Mouse (Mus musculus): ENCODE measurements around the gene Man1a2. TPM values are rescaled to one million over a fixed set of nuclear protein-coding genes. Genes with fewer than 3 reads are reported as not detected.

Gene Man1a2
- polyA plus RNA-seq, 1 experiment from 2014 or later, result 74.9 TPM

- Histone ChIP-seq H3K4me1 (no peaks in the 10 kb centered on the region), H3K27ac (no peak overlapping the region), H3K36me3 (peaks cover 26% of the 10 kb centered on the region), H3K27me3 (ENCODE audit: low read depth, poor library complexity, severe bottlenecking) (no peaks in the 10 kb centered on the region), H3K4me3 (no peak overlapping the region), H3K9me3 (replicated peaks) (no peaks in the 10 kb centered on the region)
- no peak for DNase-seq (ENCODE audit: low spot score)
- 96% methylated on average over 4 of the region's 4 CpGs for WGBS
Observed at GRCm38 (mm10) chr3:100591053-100591452, 94.2 kb downstream of the Man1a2 start.

DNA sequence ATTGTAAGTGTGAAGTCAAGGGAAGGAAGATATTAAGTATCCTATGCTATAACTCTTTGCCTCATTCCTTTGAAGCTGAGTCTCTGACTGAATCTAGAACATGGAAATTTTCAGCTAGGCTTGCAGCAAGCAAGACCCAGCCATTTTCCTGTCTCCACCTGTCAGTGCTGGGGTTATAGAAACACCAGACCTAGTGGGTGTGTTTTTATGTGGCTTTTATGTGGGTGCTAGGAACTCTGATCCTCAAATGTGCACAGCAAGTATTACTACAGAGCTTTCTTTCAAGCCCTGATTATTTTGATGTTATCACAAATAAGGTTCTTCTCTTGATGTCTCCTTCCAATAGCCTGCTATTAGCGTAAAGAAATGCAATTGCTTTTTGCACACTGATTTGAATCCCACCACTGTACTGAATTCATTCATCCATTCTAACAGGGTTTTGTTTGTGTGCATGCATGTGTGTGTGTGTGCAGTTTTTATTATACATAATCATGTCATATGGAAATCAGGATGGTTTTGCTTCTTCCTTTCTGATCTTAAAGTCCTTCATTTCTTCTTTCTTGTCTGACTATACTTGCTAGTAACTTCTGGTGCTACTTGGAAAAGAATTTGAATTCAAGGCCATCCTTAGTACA is 102.5 kb downstream of the Man1a2 start:
- no peak for DNase-seq (ENCODE audit: low spot score)
- H3K36me3 ChIP-seq, result peaks cover 38% of the 10 kb centered on the region
- H3K4me1 ChIP-seq, result no peaks in the 10 kb centered on the region
- H3K27ac ChIP-seq, result no peak overlapping the region
- H3K27me3 ChIP-seq (ENCODE audit: low read depth, poor library complexity, severe bottlenecking), result no peaks in the 10 kb centered on the region
- WGBS, result 96% methylated on average over 1 of the region's 1 CpGs
- H3K9me3 ChIP-seq (replicated peaks), result no peaks in the 10 kb centered on the region
- H3K4me3 ChIP-seq, result no peak overlapping the region

- Histone ChIP-seq H3K27ac (no peak overlapping the region), H3K36me3 (peaks cover 29% of the 10 kb centered on the region), H3K9me3 (replicated peaks) (no peaks in the 10 kb centered on the region), H3K4me1 (no peaks in the 10 kb centered on the region), H3K4me3 (no peak overlapping the region), H3K27me3 (ENCODE audit: low read depth, poor library complexity, severe bottlenecking) (no peaks in the 10 kb centered on the region)
- WGBS, result 89% methylated on average over 3 of the region's 3 CpGs
- no peak for DNase-seq (ENCODE audit: low spot score)
Observed at GRCm38 (mm10) chr3:100572571-100573183, 112.6 kb downstream of the Man1a2 start.

- no peaks in the 10 kb centered on the region for H3K4me1 ChIP-seq
- no peaks in the 10 kb centered on the region for H3K27me3 ChIP-seq (ENCODE audit: low read depth, poor library complexity, severe bottlenecking)
- H3K9me3 ChIP-seq (replicated peaks), result no peaks in the 10 kb centered on the region
- WGBS, result 88% methylated on average over 13 of the region's 13 CpGs
- H3K27ac ChIP-seq, result no peak overlapping the region
- DNase-seq (ENCODE audit: low spot score), result no peak
- peaks cover 24% of the 10 kb centered on the region for H3K36me3 ChIP-seq
- no peak overlapping the region for H3K4me3 ChIP-seq
Observed at GRCm38 (mm10) chr3:100568443-100569390, 116.6 kb downstream of the Man1a2 start.

GRCm38 (mm10) chr3:100563565-100563964 is 121.7 kb downstream of the Man1a2 start:
- Histone ChIP-seq H3K9me3 (replicated peaks) (no peaks in the 10 kb centered on the region), H3K4me1 (no peaks in the 10 kb centered on the region), H3K4me3 (no peak overlapping the region), H3K27ac (no peak overlapping the region), H3K36me3 (peaks cover 33% of the 10 kb centered on the region), H3K27me3 (ENCODE audit: low read depth, poor library complexity, severe bottlenecking) (no peaks in the 10 kb centered on the region)
- WGBS, result 90% methylated on average over 2 of the region's 2 CpGs
- no peak for DNase-seq (ENCODE audit: low spot score)

- Histone ChIP-seq H3K27ac (no peak overlapping the region), H3K4me1 (no peaks in the 10 kb centered on the region), H3K36me3 (peaks cover 30% of the 10 kb centered on the region), H3K27me3 (ENCODE audit: low read depth, poor library complexity, severe bottlenecking) (no peaks in the 10 kb centered on the region), H3K4me3 (no peak overlapping the region), H3K9me3 (replicated peaks) (no peaks in the 10 kb centered on the region)
- DNase-seq (ENCODE audit: low spot score), result peak; percentile 24
- WGBS, result 94% methylated on average over 7 of the region's 7 CpGs
Observed at GRCm38 (mm10) chr3:100562455-100562854, 122.8 kb downstream of the Man1a2 start.

DNA sequence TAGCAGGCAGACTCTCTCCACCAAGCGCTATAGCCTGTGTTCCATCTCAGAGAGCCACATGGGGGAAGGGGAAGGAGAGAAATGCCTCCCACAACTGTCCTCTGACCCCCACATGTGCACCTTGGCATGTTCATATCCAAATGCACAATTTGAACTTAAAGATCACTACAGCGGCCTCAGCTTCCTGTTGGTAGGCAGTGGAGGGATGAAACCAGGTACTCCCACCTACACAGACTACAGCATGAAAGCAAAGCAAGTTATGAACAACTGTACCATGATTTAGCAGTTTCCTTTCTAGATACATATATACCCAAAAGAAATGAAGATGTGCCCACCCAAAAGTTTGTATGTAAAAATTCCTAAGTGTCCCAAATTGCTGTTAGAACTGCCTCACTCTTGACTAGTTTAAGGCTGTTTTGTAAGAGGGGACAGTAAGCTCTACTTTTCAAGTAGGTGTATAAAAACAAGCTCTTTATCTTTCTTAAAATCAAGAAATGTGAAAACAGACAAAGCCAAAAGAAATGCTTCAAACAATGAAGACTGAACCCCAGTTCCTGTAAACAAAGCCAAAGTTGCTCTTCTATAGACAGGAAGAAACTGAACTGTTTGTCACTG is 123.6 kb downstream of the Man1a2 start:
- DNase-seq (ENCODE audit: low spot score), result no peak
- Histone ChIP-seq H3K9me3 (replicated peaks) (no peaks in the 10 kb centered on the region), H3K4me3 (no peak overlapping the region), H3K36me3 (peaks cover 25% of the 10 kb centered on the region), H3K4me1 (no peaks in the 10 kb centered on the region), H3K27ac (no peak overlapping the region), H3K27me3 (ENCODE audit: low read depth, poor library complexity, severe bottlenecking) (no peaks in the 10 kb centered on the region)
- WGBS, result 97% methylated on average over 2 of the region's 2 CpGs

GRCm38 (mm10) chr3:100559431-100559830 is 125.9 kb downstream of the Man1a2 start:
- 98% methylated on average over 7 of the region's 7 CpGs for WGBS
- peak; percentile 27 for DNase-seq (ENCODE audit: low spot score)
- Histone ChIP-seq H3K4me3 (no peak overlapping the region), H3K36me3 (peaks cover 13% of the 10 kb centered on the region), H3K27ac (no peak overlapping the region), H3K27me3 (ENCODE audit: low read depth, poor library complexity, severe bottlenecking) (no peaks in the 10 kb centered on the region), H3K4me1 (no peaks in the 10 kb centered on the region), H3K9me3 (replicated peaks) (no peaks in the 10 kb centered on the region)

DNA sequence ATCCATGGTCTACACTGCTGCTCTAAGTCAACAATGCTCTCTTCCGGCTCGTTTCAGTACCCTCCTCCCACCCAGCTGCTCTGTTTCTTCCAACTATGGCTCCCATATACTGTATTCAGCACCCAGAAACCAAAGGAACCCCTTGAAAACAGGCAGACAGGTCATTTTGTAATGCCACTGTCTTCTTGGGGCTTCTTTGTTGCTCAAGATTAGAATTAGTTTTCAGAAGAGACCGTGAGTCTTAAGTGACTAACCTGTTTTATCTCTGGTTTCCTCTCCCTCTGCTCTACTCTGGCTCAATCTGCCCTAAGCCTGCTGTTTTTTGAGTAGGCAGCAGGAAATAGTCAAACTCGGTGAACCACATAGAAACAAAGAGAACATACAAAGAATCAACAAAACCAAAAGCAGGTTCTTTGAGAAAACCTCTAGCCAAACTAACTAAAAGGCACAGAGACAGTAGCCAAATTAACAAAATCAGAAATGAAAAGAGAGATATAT is 127.0 kb downstream of the Man1a2 start:
- Histone ChIP-seq H3K27me3 (ENCODE audit: low read depth, poor library complexity, severe bottlenecking) (no peaks in the 10 kb centered on the region), H3K36me3 (peaks cover 12% of the 10 kb centered on the region), H3K9me3 (replicated peaks) (no peaks in the 10 kb centered on the region), H3K27ac (no peak overlapping the region), H3K4me1 (no peaks in the 10 kb centered on the region), H3K4me3 (no peak overlapping the region)
- WGBS, result 93% methylated on average over 4 of the region's 4 CpGs
- peak; percentile 9 for DNase-seq (ENCODE audit: low spot score)

- DNase-seq (ENCODE audit: low spot score), result peak; percentile 25
- Histone ChIP-seq H3K4me1 (no peaks in the 10 kb centered on the region), H3K36me3 (no peaks in the 10 kb centered on the region), H3K27ac (no peak overlapping the region), H3K4me3 (no peak overlapping the region), H3K9me3 (replicated peaks) (no peaks in the 10 kb centered on the region), H3K27me3 (ENCODE audit: low read depth, poor library complexity, severe bottlenecking) (no peaks in the 10 kb centered on the region)
- 44% methylated on average over 5 of the region's 5 CpGs for WGBS
Observed at GRCm38 (mm10) chr3:100554843-100555242, 130.5 kb downstream of the Man1a2 start.

GRCm38 (mm10) chr3:100552171-100552570 is 133.1 kb downstream of the Man1a2 start:
- Histone ChIP-seq H3K27ac (no peak overlapping the region), H3K9me3 (replicated peaks) (no peaks in the 10 kb centered on the region), H3K4me3 (no peak overlapping the region), H3K4me1 (no peaks in the 10 kb centered on the region), H3K36me3 (no peaks in the 10 kb centered on the region), H3K27me3 (ENCODE audit: low read depth, poor library complexity, severe bottlenecking) (no peaks in the 10 kb centered on the region)
- 92% methylated on average over 2 of the region's 3 CpGs for whole genome bisulfite sequencing
- no peak for DNase-seq (ENCODE audit: low spot score)

DNA sequence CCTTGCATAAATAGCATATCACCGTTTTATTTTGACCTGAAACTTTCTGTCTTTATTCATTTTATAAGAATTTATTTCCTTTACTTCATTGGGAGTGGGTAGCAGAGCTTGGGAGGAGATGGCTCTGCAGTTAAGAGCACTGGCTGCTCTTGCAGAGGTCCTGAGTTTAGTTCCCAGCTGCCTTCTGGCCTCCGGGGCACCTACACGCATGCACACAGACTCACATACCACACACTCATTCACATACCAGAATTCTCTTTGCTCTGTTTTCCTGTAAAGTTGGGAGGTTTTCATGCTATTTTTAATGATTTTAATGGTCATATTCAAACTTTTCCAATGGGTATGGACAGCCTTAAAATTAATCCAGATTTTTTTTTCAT is 137.4 kb downstream of the Man1a2 start:
- WGBS, result 84% methylated on average over 3 of the region's 3 CpGs
- Histone ChIP-seq H3K4me3 (no peak overlapping the region), H3K4me1 (no peaks in the 10 kb centered on the region), H3K9me3 (replicated peaks) (no peaks in the 10 kb centered on the region), H3K27ac (no peak overlapping the region), H3K27me3 (ENCODE audit: low read depth, poor library complexity, severe bottlenecking) (no peaks in the 10 kb centered on the region), H3K36me3 (no peaks in the 10 kb centered on the region)
- DNase-seq (ENCODE audit: low spot score), result no peak

All from limb, embryonic 10.5 days (tissue).